Mouse (Mus musculus): ENCODE measurements around the gene Acot8. TPM values are rescaled to one million over a fixed set of nuclear protein-coding genes. Genes with fewer than 3 reads are reported as not detected.

The Acot8 gene
- polyA plus RNA-seq, 1 experiment from 2014 or later, result 20.3 TPM

GRCm38 (mm10) chr2:164827146-164827850 lies 22.6 kb upstream of the Acot8 start:
- peaks cover 26% of the 10 kb centered on the region for H3K4me1 ChIP-seq (replicated peaks)
- H3K9me3 ChIP-seq, result no peaks in the 10 kb centered on the region
- H3K36me3 ChIP-seq, result peaks cover 46% of the 10 kb centered on the region
- no peak overlapping the region for H3K4me2 ChIP-seq
- H3K27ac ChIP-seq (replicated peaks), result no peak overlapping the region
- no peak overlapping the region for H3K9ac ChIP-seq
- H3K27me3 ChIP-seq, result no peaks in the 10 kb centered on the region
- WGBS, result 91% methylated on average over 16 of the region's 16 CpGs
- no peak for ATAC-seq (ENCODE audit: low read depth)
- H3K4me3 ChIP-seq, result no peak overlapping the region

GRCm38 (mm10) chr2:164825521-164825920 lies 20.8 kb upstream of the Acot8 start:
- Histone ChIP-seq H3K36me3 (peaks cover 62% of the 10 kb centered on the region), H3K27me3 (no peaks in the 10 kb centered on the region), H3K9me3 (no peaks in the 10 kb centered on the region), H3K4me1 (replicated peaks) (peaks cover 28% of the 10 kb centered on the region), H3K4me2 (no peak overlapping the region), H3K9ac (no peak overlapping the region), H3K27ac (replicated peaks) (no peak overlapping the region), H3K4me3 (no peak overlapping the region)
- 95% methylated on average over 17 of the region's 17 CpGs for WGBS
- no peak for ATAC-seq (ENCODE audit: low read depth)

GRCm38 (mm10) chr2:164823969-164824368 lies 19.3 kb upstream of the Acot8 start:
- H3K4me1 ChIP-seq (replicated peaks), result peaks cover 28% of the 10 kb centered on the region
- WGBS, result 93% methylated on average over 4 of the region's 4 CpGs
- peak overlapping the region; percentile 68; the same call in 1 of the 2 replicates for H3K4me3 ChIP-seq
- H3K27ac ChIP-seq (replicated peaks), result no peak overlapping the region
- no peak for ATAC-seq (ENCODE audit: low read depth)
- no peaks in the 10 kb centered on the region for H3K9me3 ChIP-seq
- H3K4me2 ChIP-seq, result peak overlapping the region; percentile 56
- H3K9ac ChIP-seq, result no peak overlapping the region
- H3K36me3 ChIP-seq, result peaks cover 71% of the 10 kb centered on the region
- no peaks in the 10 kb centered on the region for H3K27me3 ChIP-seq

GRCm38 (mm10) chr2:164823181-164823585 lies 18.5 kb upstream of the Acot8 start:
- H3K9me3 ChIP-seq, result no peaks in the 10 kb centered on the region
- peak overlapping the region; percentile 76 for H3K9ac ChIP-seq
- H3K27ac ChIP-seq (replicated peaks), result peak overlapping the region; percentile 92
- H3K4me2 ChIP-seq, result peak overlapping the region; percentile 56
- H3K27me3 ChIP-seq, result no peaks in the 10 kb centered on the region
- WGBS, result 2% methylated on average over 10 of the region's 10 CpGs
- ATAC-seq (ENCODE audit: low read depth), result peak; percentile 86
- H3K4me1 ChIP-seq (replicated peaks), result peaks cover 28% of the 10 kb centered on the region
- peak overlapping the region; percentile 68 for H3K4me3 ChIP-seq
- H3K36me3 ChIP-seq, result peaks cover 63% of the 10 kb centered on the region

- Histone ChIP-seq H3K9me3 (no peaks in the 10 kb centered on the region), H3K4me3 (peak within 1 kb of the TSS; percentile 68), H3K9ac (peak within 1 kb of the TSS; percentile 76), H3K36me3 (peaks cover 62% of the 10 kb centered on the region), H3K4me2 (peak within 1 kb of the TSS; percentile 56), H3K4me1 (replicated peaks) (peaks cover 28% of the 10 kb centered on the region), H3K27me3 (no peaks in the 10 kb centered on the region), H3K27ac (replicated peaks) (peak within 1 kb of the TSS; percentile 92)
- WGBS, result 2% methylated on average over 32 of the region's 32 CpGs
- peak; percentile 99 for ATAC-seq (ENCODE audit: low read depth)
These were observed 18.0 kb upstream of the Acot8 start, which contains the start of gene Zswim1 for GRCm38 (mm10) chr2:164822636-164823165. Gene Zswim1 (plus strand): TSS chr2:164822686.

GRCm38 (mm10) chr2:164821060-164821459 lies 16.4 kb upstream of the Acot8 start:
- H3K4me2 ChIP-seq, result no peak overlapping the region

GRCm38 (mm10) chr2:164817703-164818102 lies 13.0 kb upstream of the Acot8 start:
- WGBS, result 83% methylated on average over 5 of the region's 5 CpGs
- H3K27me3 ChIP-seq, result no peaks in the 10 kb centered on the region
- ATAC-seq (ENCODE audit: low read depth), result no peak
- H3K4me1 ChIP-seq (replicated peaks), result peaks cover 5% of the 10 kb centered on the region
- H3K4me3 ChIP-seq, result no peak overlapping the region
- H3K9me3 ChIP-seq, result no peaks in the 10 kb centered on the region
- H3K27ac ChIP-seq (replicated peaks), result no peak overlapping the region
- peaks cover 46% of the 10 kb centered on the region for H3K36me3 ChIP-seq
- no peak overlapping the region for H3K4me2 ChIP-seq
- H3K9ac ChIP-seq, result no peak overlapping the region

More at GRCm38 (mm10) chr2:164821060-164821459, 16.4 kb upstream of the Acot8 start:
- H3K9me3 ChIP-seq, result no peaks in the 10 kb centered on the region
- ATAC-seq (ENCODE audit: low read depth), result no peak
- peaks cover 24% of the 10 kb centered on the region for H3K4me1 ChIP-seq (replicated peaks)
- no peak overlapping the region for H3K27ac ChIP-seq (replicated peaks)
- H3K36me3 ChIP-seq, result peaks cover 47% of the 10 kb centered on the region
- no peak overlapping the region for H3K4me3 ChIP-seq
- WGBS, result 86% methylated on average over 6 of the region's 6 CpGs
- no peak overlapping the region for H3K9ac ChIP-seq
- H3K27me3 ChIP-seq, result no peaks in the 10 kb centered on the region

GRCm38 (mm10) chr2:164817206-164817605 lies 12.5 kb upstream of the Acot8 start:
- ATAC-seq (ENCODE audit: low read depth), result no peak

GRCm38 (mm10) chr2:164815821-164816220 lies 11.1 kb upstream of the Acot8 start:
- no peak overlapping the region for H3K4me3 ChIP-seq

More at GRCm38 (mm10) chr2:164817206-164817605, 12.5 kb upstream of the Acot8 start:
- Histone ChIP-seq H3K4me1 (replicated peaks) (peaks cover 2% of the 10 kb centered on the region), H3K27me3 (no peaks in the 10 kb centered on the region), H3K9ac (no peak overlapping the region), H3K36me3 (peaks cover 51% of the 10 kb centered on the region), H3K9me3 (no peaks in the 10 kb centered on the region), H3K4me3 (no peak overlapping the region), H3K4me2 (no peak overlapping the region), H3K27ac (replicated peaks) (no peak overlapping the region)
- WGBS, result 77% methylated on average over 6 of the region's 6 CpGs

GRCm38 (mm10) chr2:164815348-164815747 lies 10.7 kb upstream of the Acot8 start:
- Histone ChIP-seq H3K4me1 (replicated peaks) (no peaks in the 10 kb centered on the region), H3K9me3 (no peaks in the 10 kb centered on the region), H3K9ac (no peak overlapping the region), H3K4me2 (no peak overlapping the region), H3K27ac (replicated peaks) (no peak overlapping the region), H3K4me3 (no peak overlapping the region), H3K27me3 (no peaks in the 10 kb centered on the region), H3K36me3 (peaks cover 34% of the 10 kb centered on the region)
- no peak for ATAC-seq (ENCODE audit: low read depth)
- WGBS, result 92% methylated on average over 5 of the region's 5 CpGs

More at GRCm38 (mm10) chr2:164815821-164816220, 11.1 kb upstream of the Acot8 start:
- no peaks in the 10 kb centered on the region for H3K27me3 ChIP-seq
- H3K9me3 ChIP-seq, result no peaks in the 10 kb centered on the region
- H3K4me1 ChIP-seq (replicated peaks), result no peaks in the 10 kb centered on the region
- no peak overlapping the region for H3K27ac ChIP-seq (replicated peaks)
- H3K36me3 ChIP-seq, result peaks cover 38% of the 10 kb centered on the region
- no peak for ATAC-seq (ENCODE audit: low read depth)
- H3K4me2 ChIP-seq, result no peak overlapping the region
- 90% methylated on average over 8 of the region's 8 CpGs for WGBS
- H3K9ac ChIP-seq, result no peak overlapping the region

- Histone ChIP-seq H3K36me3 (peaks cover 37% of the 10 kb centered on the region), H3K4me2 (no peak overlapping the region), H3K4me1 (replicated peaks) (no peaks in the 10 kb centered on the region), H3K27me3 (no peaks in the 10 kb centered on the region), H3K4me3 (no peak overlapping the region), H3K27ac (replicated peaks) (no peak overlapping the region), H3K9ac (no peak overlapping the region), H3K9me3 (no peaks in the 10 kb centered on the region)
- no peak for ATAC-seq (ENCODE audit: low read depth)
- WGBS, result 58% methylated on average over 2 of the region's 2 CpGs
These were observed 8.9 kb upstream of the Acot8 start for GRCm38 (mm10) chr2:164813557-164813956.

GRCm38 (mm10) chr2:164806614-164807013 lies 1.9 kb upstream of the Acot8 start:
- peak overlapping the region; percentile 80; the same call in 1 of the 2 replicates for H3K4me3 ChIP-seq
- no peak for ATAC-seq (ENCODE audit: low read depth)
- H3K9ac ChIP-seq, result no peak overlapping the region
- no peaks in the 10 kb centered on the region for H3K27me3 ChIP-seq
- 88% methylated on average over 7 of the region's 7 CpGs for WGBS
- peaks cover 40% of the 10 kb centered on the region for H3K4me1 ChIP-seq (replicated peaks)
- peak overlapping the region; percentile 84 for H3K4me2 ChIP-seq
- H3K9me3 ChIP-seq, result no peaks in the 10 kb centered on the region
- H3K36me3 ChIP-seq, result peaks cover 18% of the 10 kb centered on the region; the same call in 1 of the 2 replicates
- H3K27ac ChIP-seq (replicated peaks), result no peak overlapping the region

Measured in neural tube, embryonic 13.5 days (tissue).